Mouse (Mus musculus) liver, embryonic 13.5 days (tissue): Measurements from ENCODE around the gene Ptprg. TPM values are rescaled to one million over a fixed set of nuclear protein-coding genes. Genes with fewer than 3 reads are reported as not detected.
"Not testable (repeated sequence)": the region's sequence is repeated elsewhere in the genome, so short reads cannot be mapped to it uniquely, and the experiment has no call there.

ENCODE experiments used
- ATAC-seq: fragments of 200-750 bp; cut with Nextera tagmentation; 2 replicates; pipeline ENCODE4 v1.8.0; 2017; ENCODE audit warnings: low read depth, mild to moderate bottlenecking, moderate number of reproducible peaks, moderate library complexity
- DNase-seq: peaks from one replicate; pipeline ENCODE4 v3.0.0; 2022
- H3K27ac ChIP-seq: fragments of 300-500 bp; sonication (generic); 2 replicates; pipeline ENCODE4 v1.5.1; 2015; ENCODE audit warnings: moderate library complexity, mild to moderate bottlenecking, inconsistent platforms
- H3K27me3 ChIP-seq: fragments of 300-500 bp; sonication (generic); 2 replicates; pipeline ENCODE4 v1.6.1; 2015; ENCODE audit warnings: mild to moderate bottlenecking, inconsistent platforms
- H3K36me3 ChIP-seq: fragments of 300-500 bp; sonication (generic); 2 replicates; pipeline ENCODE4 v1.6.1; 2015; ENCODE audit warnings: mild to moderate bottlenecking, inconsistent platforms
- H3K4me1 ChIP-seq: fragments of 300-500 bp; sonication (generic); replicated peaks from 2 replicates; pipeline ENCODE4 v1.6.1; 2015; ENCODE audit warnings: inconsistent platforms
- H3K4me2 ChIP-seq: fragments of 300-500 bp; sonication (generic); 2 replicates; pipeline ENCODE4 v1.6.1; 2015; ENCODE audit warnings: inconsistent platforms, mild to moderate bottlenecking, moderate library complexity
- H3K4me3 ChIP-seq: fragments of 300-500 bp; sonication (generic); replicated peaks from 2 replicates; pipeline ENCODE4 v1.5.1; 2015; ENCODE audit warnings: mild to moderate bottlenecking, inconsistent platforms
- H3K9ac ChIP-seq: fragments of 300-500 bp; sonication (generic); 2 replicates; pipeline ENCODE4 v1.6.1; 2015; ENCODE audit warnings: mild to moderate bottlenecking, inconsistent platforms
- H3K9me3 ChIP-seq: fragments of 300-500 bp; sonication (generic); replicated peaks from 2 replicates; pipeline ENCODE4 v1.6.1; 2016; ENCODE audit warnings: inconsistent platforms
- WGBS: fragments of 180-500 bp; shearing (Covaris S2); methylation state at CpG from one replicate; pipeline ENCODE4 v1.1.7; 2015; ENCODE audit not compliant: insufficient replicate concordance; 5-methylcytosine and 5-hydroxymethylcytosine counted together
- polyA plus RNA-seq: library from polyadenylated mRNA; unstranded; fragments of >200 nt; fragmentation: Nextera tagmentation; extraction: Ambion mirVana; gene quantifications from 2 replicates; pipeline ENCODE4 v1.2.1, GENCODE M21; 2015

Ptprg gene
- polyA plus RNA-seq, 1 experiment from 2014 or later = 1.5 TPM

GRCm38 (mm10) chr14:12036530-12037283, 483.4 kb downstream of the Ptprg start:
- Histone ChIP-seq H3K27ac (no peak overlapping the region), H3K4me1 (no peaks in the 10 kb centered on the region), H3K9ac (no peak overlapping the region), H3K4me3 (no peak overlapping the region), H3K36me3 (no peaks in the 10 kb centered on the region), H3K27me3 (no peaks in the 10 kb centered on the region), H3K9me3 (no peaks in the 10 kb centered on the region), H3K4me2 (no peak overlapping the region)
- whole genome bisulfite sequencing = 67% methylated on average over 11 of the region's 11 CpGs
- DNase-seq (no peak), ATAC-seq (no peak)

- H3K4me3 ChIP-seq = no peak overlapping the region
- H3K27ac ChIP-seq = no peak overlapping the region
- H3K4me1 ChIP-seq = no peaks in the 10 kb centered on the region
- no peaks in the 10 kb centered on the region for H3K27me3 ChIP-seq
- DNase-seq (no peak), ATAC-seq (no peak)
- no peak overlapping the region for H3K4me2 ChIP-seq
- whole genome bisulfite sequencing = 50% methylated on average over 3 of the region's 3 CpGs
- H3K9me3 ChIP-seq = no peaks in the 10 kb centered on the region
- H3K9ac ChIP-seq = no peak overlapping the region
- H3K36me3 ChIP-seq = no peaks in the 10 kb centered on the region
These were observed 486.4 kb downstream of the Ptprg start for GRCm38 (mm10) chr14:12039743-12040142.

GRCm38 (mm10) chr14:12041566-12041965, 488.2 kb downstream of the Ptprg start:
- no peaks in the 10 kb centered on the region for H3K27me3 ChIP-seq
- H3K9ac ChIP-seq = no peak overlapping the region
- WGBS = 81% methylated on average over 6 of the region's 6 CpGs
- H3K27ac ChIP-seq = no peak overlapping the region
- H3K9me3 ChIP-seq = no peaks in the 10 kb centered on the region
- no peak for DNase-seq
- no peaks in the 10 kb centered on the region for H3K36me3 ChIP-seq
- no peak overlapping the region for H3K4me3 ChIP-seq
- H3K4me1 ChIP-seq = no peaks in the 10 kb centered on the region
- ATAC-seq = no peak
- H3K4me2 ChIP-seq = no peak overlapping the region

- Histone ChIP-seq H3K36me3 (no peaks in the 10 kb centered on the region), H3K4me1 (no peaks in the 10 kb centered on the region), H3K9ac (no peak overlapping the region), H3K27me3 (no peaks in the 10 kb centered on the region), H3K4me3 (no peak overlapping the region), H3K9me3 (no peaks in the 10 kb centered on the region), H3K4me2 (no peak overlapping the region), H3K27ac (no peak overlapping the region)
- WGBS = 68% methylated on average over 3 of the region's 3 CpGs
- DNase-seq = no peak
- ATAC-seq = no peak
These were observed 493.0 kb downstream of the Ptprg start for GRCm38 (mm10) chr14:12046226-12046882.

GRCm38 (mm10) chr14:12047637-12048036, 494.3 kb downstream of the Ptprg start:
- Histone ChIP-seq H3K27ac (no peak overlapping the region), H3K4me2 (no peak overlapping the region), H3K36me3 (no peaks in the 10 kb centered on the region), H3K27me3 (no peaks in the 10 kb centered on the region), H3K4me1 (no peaks in the 10 kb centered on the region), H3K9me3 (no peaks in the 10 kb centered on the region), H3K9ac (no peak overlapping the region), H3K4me3 (no peak overlapping the region)
- DNase-seq = no peak
- no peak for ATAC-seq
- 69% methylated on average over 4 of the region's 4 CpGs for WGBS

- H3K4me2 ChIP-seq = no peak overlapping the region
- H3K4me3 ChIP-seq = no peak overlapping the region
- no peak for DNase-seq
- no peaks in the 10 kb centered on the region for H3K36me3 ChIP-seq
- no peak for ATAC-seq
- H3K9ac ChIP-seq = no peak overlapping the region
- no peaks in the 10 kb centered on the region for H3K9me3 ChIP-seq
- WGBS = 61% methylated on average over 5 of the region's 5 CpGs
- no peaks in the 10 kb centered on the region for H3K27me3 ChIP-seq
- H3K4me1 ChIP-seq = no peaks in the 10 kb centered on the region
- no peak overlapping the region for H3K27ac ChIP-seq
These were observed 503.7 kb downstream of the Ptprg start for GRCm38 (mm10) chr14:12056912-12057524.

GRCm38 (mm10) chr14:12057856-12058255, 504.5 kb downstream of the Ptprg start:
- WGBS = 51% methylated on average over 2 of the region's 2 CpGs
- Histone ChIP-seq H3K36me3 (no peaks in the 10 kb centered on the region), H3K27me3 (no peaks in the 10 kb centered on the region), H3K9ac (no peak overlapping the region), H3K4me3 (no peak overlapping the region), H3K4me1 (no peaks in the 10 kb centered on the region), H3K9me3 (no peaks in the 10 kb centered on the region), H3K4me2 (no peak overlapping the region), H3K27ac (no peak overlapping the region)
- ATAC-seq (no peak), DNase-seq (no peak)

GRCm38 (mm10) chr14:12059149-12059548, 505.8 kb downstream of the Ptprg start:
- no peak overlapping the region for H3K4me3 ChIP-seq
- ATAC-seq (no peak), DNase-seq (no peak)
- 70% methylated on average over 7 of the region's 7 CpGs for WGBS
- H3K9me3 ChIP-seq = no peaks in the 10 kb centered on the region
- no peaks in the 10 kb centered on the region for H3K27me3 ChIP-seq
- H3K9ac ChIP-seq = no peak overlapping the region
- no peak overlapping the region for H3K4me2 ChIP-seq
- no peaks in the 10 kb centered on the region for H3K36me3 ChIP-seq
- no peaks in the 10 kb centered on the region for H3K4me1 ChIP-seq
- no peak overlapping the region for H3K27ac ChIP-seq

GRCm38 (mm10) chr14:12061313-12061712, 508.0 kb downstream of the Ptprg start:
- not testable (repeated sequence) for H3K36me3 ChIP-seq, H3K4me3 ChIP-seq, H3K4me1 ChIP-seq, H3K4me2 ChIP-seq, H3K27ac ChIP-seq, H3K9me3 ChIP-seq, ATAC-seq, H3K27me3 ChIP-seq, H3K9ac ChIP-seq, DNase-seq
- WGBS = 53% methylated on average over 2 of the region's 2 CpGs

- Histone ChIP-seq H3K4me2 (no peak overlapping the region), H3K4me1 (no peaks in the 10 kb centered on the region), H3K27ac (no peak overlapping the region), H3K36me3 (no peaks in the 10 kb centered on the region), H3K27me3 (no peaks in the 10 kb centered on the region), H3K4me3 (no peak overlapping the region), H3K9ac (no peak overlapping the region), H3K9me3 (no peaks in the 10 kb centered on the region)
- WGBS = 60% methylated on average over 7 of the region's 7 CpGs
- DNase-seq = no peak
- ATAC-seq = no peak
These were observed 509.5 kb downstream of the Ptprg start for GRCm38 (mm10) chr14:12062628-12063360.

- no peaks in the 10 kb centered on the region for H3K4me1 ChIP-seq
- WGBS = 33% methylated on average over 1 of the region's 1 CpGs
- H3K4me2 ChIP-seq = no peak overlapping the region
- no peaks in the 10 kb centered on the region for H3K27me3 ChIP-seq
- H3K9ac ChIP-seq = no peak overlapping the region
- no peaks in the 10 kb centered on the region for H3K9me3 ChIP-seq
- no peak overlapping the region for H3K27ac ChIP-seq
- ATAC-seq (no peak), DNase-seq (no peak)
- no peak overlapping the region for H3K4me3 ChIP-seq
- no peaks in the 10 kb centered on the region for H3K36me3 ChIP-seq
These were observed 511.7 kb downstream of the Ptprg start for GRCm38 (mm10) chr14:12065001-12065400.
